Mouse (Mus musculus) yolk sac, embryonic 10.5 days (tissue): Measurements from ENCODE around the gene Gm21244.
"Not testable (repeated sequence)": the region's sequence is repeated elsewhere in the genome, so short reads cannot be mapped to it uniquely, and the experiment has no call there.

Source experiments
- DNase-seq: peaks from one replicate; pipeline ENCODE4 v3.0.0-alpha.2; 2017; ENCODE audit warnings: low spot score

Gene Gm21244

DNA sequence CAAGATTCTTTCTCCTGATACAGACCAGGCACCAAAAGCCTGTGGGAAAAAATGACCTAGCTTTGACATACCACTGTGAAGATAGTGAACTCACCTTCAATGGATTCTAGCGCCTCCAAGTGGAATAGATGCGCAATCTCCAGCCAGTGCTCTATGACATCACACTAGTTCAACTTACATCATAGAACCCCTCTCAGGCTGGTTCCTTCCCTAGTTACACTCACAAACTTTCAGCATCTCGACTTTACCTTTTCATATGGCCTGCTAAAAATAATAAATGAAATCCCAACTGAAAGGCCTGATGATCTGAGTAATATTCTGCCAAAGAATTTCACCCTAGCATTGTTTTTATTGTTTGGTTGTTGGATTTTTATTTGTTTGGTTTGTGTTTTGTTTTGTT, at the start of gene Gm21244:
Gm21244 (minus strand) TSS at position 101 of the 400 bp plus-strand sequence.
- not testable (repeated sequence) for DNase-seq
